Mouse (Mus musculus) limb, embryonic 15.5 days (tissue): ENCODE measurements around the gene Edrf1. TPM values are rescaled to one million over a fixed set of nuclear protein-coding genes. Genes with fewer than 3 reads are reported as not detected.

Experiments
- ATAC-seq: fragments of 200-750 bp; cut with Nextera tagmentation; 2 replicates; pipeline ENCODE4 v1.8.0; 2017; ENCODE audit warnings: low read depth, moderate TSS enrichment; ENCODE audit not compliant: insufficient number of reproducible peaks, low FRiP score, low TSS enrichment
- H3K27ac ChIP-seq: fragments of 300-500 bp; sonication (generic); 2 replicates; pipeline ENCODE4 v1.5.1; 2015; ENCODE audit warnings: moderate library complexity, mild to moderate bottlenecking, inconsistent platforms
- H3K27me3 ChIP-seq: fragments of 300-500 bp; sonication (generic); 2 replicates; pipeline ENCODE4 v1.6.1; 2015; ENCODE audit warnings: inconsistent platforms
- H3K36me3 ChIP-seq: fragments of 300-500 bp; sonication (generic); 2 replicates; pipeline ENCODE4 v1.6.1; 2015; ENCODE audit warnings: inconsistent platforms
- H3K4me1 ChIP-seq: fragments of 300-500 bp; sonication (generic); 2 replicates; pipeline ENCODE4 v1.6.1; 2015; ENCODE audit warnings: inconsistent platforms
- H3K4me2 ChIP-seq: fragments of 300-500 bp; sonication (generic); 2 replicates; pipeline ENCODE4 v1.6.1; 2015; ENCODE audit warnings: mild to moderate bottlenecking, inconsistent platforms
- H3K4me3 ChIP-seq: fragments of 300-500 bp; sonication (generic); 2 replicates; pipeline ENCODE4 v1.5.1; 2015; ENCODE audit warnings: mild to moderate bottlenecking, inconsistent platforms
- H3K9ac ChIP-seq: fragments of 300-500 bp; sonication (generic); 2 replicates; pipeline ENCODE4 v1.6.1; 2015; ENCODE audit warnings: inconsistent platforms
- H3K9me3 ChIP-seq: fragments of 300-500 bp; sonication (generic); 2 replicates; pipeline ENCODE4 v1.6.1; 2016; ENCODE audit warnings: inconsistent platforms
- WGBS: fragments of 180-500 bp; shearing (Covaris S2); methylation state at CpG from one replicate; pipeline ENCODE4 v1.1.7; 2015; 5-methylcytosine and 5-hydroxymethylcytosine counted together
- polyA plus RNA-seq: library from polyadenylated mRNA; unstranded; fragments of >200 nt; fragmentation: Nextera tagmentation; extraction: Ambion mirVana; gene quantifications from 2 replicates; pipeline ENCODE4 v1.2.1, GENCODE M21; 2015

The Edrf1 gene
- polyA plus RNA-seq, 1 experiment from 2014 or later: 19.3 TPM

- Histone ChIP-seq H3K9me3 (no peaks in the 10 kb centered on the region), H3K9ac (no peak overlapping the region), H3K4me2 (no peak overlapping the region), H3K36me3 (peaks cover 22% of the 10 kb centered on the region; the same call in 1 of the 2 replicates), H3K4me1 (no peaks in the 10 kb centered on the region), H3K27ac (no peak overlapping the region), H3K27me3 (no peaks in the 10 kb centered on the region), H3K4me3 (no peak overlapping the region)
- no peak for ATAC-seq
- 95% methylated on average over 7 of the region's 7 CpGs for WGBS
Observed at GRCm38 (mm10) chr7:133701366-133701765, 64.0 kb downstream of the Edrf1 start.

- no peaks in the 10 kb centered on the region for H3K27me3 ChIP-seq
- 78% methylated on average over 10 of the region's 10 CpGs for WGBS
- no peak overlapping the region for H3K4me3 ChIP-seq
- no peak overlapping the region for H3K27ac ChIP-seq
- H3K4me1 ChIP-seq: no peaks in the 10 kb centered on the region
- H3K9ac ChIP-seq: no peak overlapping the region
- H3K9me3 ChIP-seq: no peaks in the 10 kb centered on the region
- ATAC-seq: no peak
- peaks cover 13% of the 10 kb centered on the region; the same call in 1 of the 2 replicates for H3K36me3 ChIP-seq
- no peak overlapping the region for H3K4me2 ChIP-seq
Observed at GRCm38 (mm10) chr7:133702333-133702732, 65.0 kb downstream of the Edrf1 start.

GRCm38 (mm10) chr7:133703906-133704305 is 66.6 kb downstream of the Edrf1 start:
- H3K4me3 ChIP-seq: no peak overlapping the region
- H3K27ac ChIP-seq: no peak overlapping the region
- peaks cover 10% of the 10 kb centered on the region; the same call in 1 of the 2 replicates for H3K36me3 ChIP-seq
- H3K9ac ChIP-seq: no peak overlapping the region
- H3K27me3 ChIP-seq: no peaks in the 10 kb centered on the region
- no peaks in the 10 kb centered on the region for H3K9me3 ChIP-seq
- ATAC-seq: no peak
- no peak overlapping the region for H3K4me2 ChIP-seq
- peaks cover 3% of the 10 kb centered on the region; the same call in 1 of the 2 replicates for H3K4me1 ChIP-seq
- 92% methylated on average over 7 of the region's 7 CpGs for WGBS

GRCm38 (mm10) chr7:133707301-133707700 is 70.0 kb downstream of the Edrf1 start:
- no peak overlapping the region for H3K27ac ChIP-seq
- no peak overlapping the region for H3K4me3 ChIP-seq
- ATAC-seq: no peak
- H3K4me2 ChIP-seq: no peak overlapping the region
- H3K27me3 ChIP-seq: no peaks in the 10 kb centered on the region
- 80% methylated on average over 2 of the region's 2 CpGs for WGBS
- H3K36me3 ChIP-seq: peaks cover 7% of the 10 kb centered on the region; the same call in 1 of the 2 replicates
- no peaks in the 10 kb centered on the region for H3K9me3 ChIP-seq
- H3K4me1 ChIP-seq: peaks cover 11% of the 10 kb centered on the region
- H3K9ac ChIP-seq: no peak overlapping the region

GRCm38 (mm10) chr7:133715387-133715786 is 78.0 kb downstream of the Edrf1 start:
- H3K4me3 ChIP-seq: no peak overlapping the region
- no peaks in the 10 kb centered on the region for H3K9me3 ChIP-seq
- no peaks in the 10 kb centered on the region for H3K27me3 ChIP-seq
- H3K27ac ChIP-seq: no peak overlapping the region
- whole genome bisulfite sequencing: 74% methylated on average over 4 of the region's 4 CpGs
- H3K4me1 ChIP-seq: no peaks in the 10 kb centered on the region; the same call in 1 of the 2 replicates
- ATAC-seq: no peak
- no peak overlapping the region for H3K4me2 ChIP-seq
- peaks cover 84% of the 10 kb centered on the region for H3K36me3 ChIP-seq
- H3K9ac ChIP-seq: no peak overlapping the region

- no peak overlapping the region for H3K4me2 ChIP-seq
- no peaks in the 10 kb centered on the region for H3K9me3 ChIP-seq
- H3K36me3 ChIP-seq: peaks cover 95% of the 10 kb centered on the region
- no peak for ATAC-seq
- no peaks in the 10 kb centered on the region; the same call in 1 of the 2 replicates for H3K4me1 ChIP-seq
- no peak overlapping the region for H3K27ac ChIP-seq
- WGBS: 95% methylated on average over 1 of the region's 1 CpGs
- no peak overlapping the region for H3K4me3 ChIP-seq
- no peak overlapping the region for H3K9ac ChIP-seq
- no peaks in the 10 kb centered on the region for H3K27me3 ChIP-seq
Observed at GRCm38 (mm10) chr7:133718580-133718979, 81.2 kb downstream of the Edrf1 start.

GRCm38 (mm10) chr7:133720616-133721015 is 83.3 kb downstream of the Edrf1 start:
- WGBS: 77% methylated on average over 11 of the region's 11 CpGs
- H3K4me2 ChIP-seq: no peak overlapping the region
- H3K4me1 ChIP-seq: no peaks in the 10 kb centered on the region; the same call in 1 of the 2 replicates
- peaks cover 83% of the 10 kb centered on the region for H3K36me3 ChIP-seq
- H3K4me3 ChIP-seq: no peak overlapping the region
- H3K9ac ChIP-seq: no peak overlapping the region
- no peaks in the 10 kb centered on the region for H3K9me3 ChIP-seq
- H3K27me3 ChIP-seq: no peaks in the 10 kb centered on the region
- no peak for ATAC-seq
- no peak overlapping the region for H3K27ac ChIP-seq

Other genes starting within 250 kb of the Edrf1 start
- not detected in 2 replicates for gene Tex36, start 35.4 kb upstream of the Edrf1 start, polyA plus RNA-seq
- gene Mmp21, start 42.5 kb downstream of the Edrf1 start, polyA plus RNA-seq: not detected in 2 replicates
- gene Bccip, start 71.8 kb downstream of the Edrf1 start, polyA plus RNA-seq: 161 and 171 TPM in 2 replicates
- 31.0 and 31.3 TPM in 2 replicates for gene Uros, start 72.5 kb downstream of the Edrf1 start, polyA plus RNA-seq
- 0.15 TPM in 1 of 2 replicates, not detected in the other for gene Fank1, start 139.3 kb downstream of the Edrf1 start, polyA plus RNA-seq
- gene Dhx32, start 145.2 kb downstream of the Edrf1 start, polyA plus RNA-seq: 24.8 and 29.3 TPM in 2 replicates